Mouse (Mus musculus): ENCODE data around the gene Zfp784.

DNA sequence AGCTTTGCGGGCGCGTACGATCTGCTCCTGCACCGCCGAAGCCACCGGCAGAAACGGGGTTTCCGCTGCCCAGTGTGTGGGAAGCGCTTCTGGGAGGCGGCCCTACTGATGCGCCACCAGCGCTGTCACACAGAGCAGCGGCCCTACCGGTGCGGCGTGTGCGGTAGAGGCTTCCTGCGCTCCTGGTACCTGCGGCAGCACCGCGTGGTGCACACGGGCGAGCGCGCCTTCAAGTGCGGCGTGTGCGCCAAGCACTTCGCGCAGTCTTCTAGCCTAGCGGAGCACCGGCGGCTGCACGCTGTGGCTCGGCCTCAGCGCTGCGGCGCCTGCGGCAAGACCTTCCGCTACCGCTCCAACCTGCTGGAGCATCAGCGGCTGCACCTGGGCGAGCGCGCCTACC, 6.8 kb downstream of the Zfp784 start:
- TF ChIP-seq USF1 (IDR thresholded peaks at IDR 0.05; ENCODE audit: low read depth) (no peak), POLR2A (IDR thresholded peaks at IDR 0.05; ENCODE audit: insufficient read length, low read depth) (no peak), E2F4 (IDR thresholded peaks at IDR 0.05; ENCODE audit: insufficient read depth) (no peak), CEBPB (IDR thresholded peaks at IDR 0.05; ENCODE audit: insufficient read depth, poor library complexity, severe bottlenecking) (no peak), MYOG (IDR thresholded peaks at IDR 0.05; ENCODE audit: control insufficient read depth in 1 of 3, insufficient read depth in 1 of 3, insufficient read length in 2 of 3, low read depth in 2 of 3) (no peak)

All from myocyte (in vitro differentiated cells).